8 mouse cellular contexts compared by ENCODE assay signal in the genomic region with DNA sequence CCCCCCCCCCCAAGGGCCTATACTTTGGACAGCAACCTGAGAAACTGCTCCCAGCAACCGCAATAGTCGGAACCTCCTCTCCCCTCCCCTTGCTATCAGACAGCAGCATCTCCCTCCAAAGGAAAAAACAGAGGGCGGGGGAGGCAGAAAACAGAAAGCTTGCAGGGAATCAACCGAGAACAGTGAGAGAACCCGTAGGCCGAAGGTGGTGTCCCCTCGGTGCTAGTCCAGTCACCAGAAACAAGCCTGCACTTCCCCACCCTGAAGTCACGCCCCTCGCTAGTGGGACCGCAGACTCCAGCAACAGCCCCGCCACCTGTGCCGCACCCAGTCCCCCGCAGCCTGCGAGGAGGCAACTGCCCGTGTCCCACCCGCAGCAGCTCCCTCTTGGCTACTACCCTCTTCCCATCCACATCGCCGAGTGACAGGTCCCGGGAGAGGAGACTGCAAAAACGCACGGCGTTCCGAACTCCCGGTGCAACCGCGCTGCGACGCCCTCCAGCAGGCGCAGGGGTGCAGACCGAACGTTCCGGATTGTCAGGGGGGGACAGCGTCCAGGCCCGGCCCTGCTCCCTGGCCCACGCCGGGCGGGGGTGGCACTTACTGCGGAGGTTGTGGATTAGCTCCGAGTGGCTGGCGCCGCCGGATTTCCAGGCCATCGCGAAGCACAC. TPM values are rescaled to one million over a fixed set of nuclear protein-coding genes. Genes with fewer than 3 reads are reported as not detected.
DNase-seq lines count a peak whose midpoint lies in the region; ATAC-seq lines count a peak whose summit lies in the region.

No protein-coding gene starts in this region.

- ATAC-seq in limb, embryonic 13.5 days (ENCODE audit: low FRiP score, low read depth), result peak; percentile 82
- peak; percentile 79 for ATAC-seq in midbrain, embryonic 16.5 days

- peak overlapping the region; percentile 95 for H3K27ac ChIP-seq in forebrain, embryonic 10.5 days
- H3K27ac ChIP-seq in limb, embryonic 13.5 days, result peak overlapping the region; percentile 90
- peak overlapping the region; percentile 96 for H3K27ac ChIP-seq in midbrain, embryonic 16.5 days (ENCODE audit: low read length)

- H3K4me2 ChIP-seq in limb, embryonic 13.5 days (replicated peaks), result peak overlapping the region; percentile 81
- peak overlapping the region; percentile 96 for H3K4me2 ChIP-seq in midbrain, embryonic 16.5 days (ENCODE audit: low read length)

- no peaks in the 10 kb centered on the region for H3K9me3 ChIP-seq in forebrain, embryonic 10.5 days
- H3K9me3 ChIP-seq in limb, embryonic 13.5 days, result no peaks in the 10 kb centered on the region
- no peaks in the 10 kb centered on the region for H3K9me3 ChIP-seq in midbrain, embryonic 16.5 days (replicated peaks; ENCODE audit: control insufficient read depth, low read length, poor library complexity, severe bottlenecking)

- DNase-seq in adrenal gland, postnatal 10 days, result peak; percentile 85
- no peak for DNase-seq in adrenal gland, adult 2 months
- peak; percentile 56 to 58 for DNase-seq in thymus, adult 18-20 months
- DNase-seq in thymus, postnatal 4 days, result no peak
- peak; percentile 84 for DNase-seq in forebrain, embryonic 10.5 days (ENCODE audit: extremely low spot score, low spot score)
- DNase-seq in frontal cortex, adult 2 months (ENCODE audit: extremely low spot score in 1 of 2, low spot score in 1 of 2), result no peak

- peak overlapping the region; percentile 89 for H3K9ac ChIP-seq in limb, embryonic 13.5 days
- peak overlapping the region; percentile 94 for H3K9ac ChIP-seq in midbrain, embryonic 16.5 days (ENCODE audit: low read depth, low read length)

- peaks cover 14% of the 10 kb centered on the region; the same call in 1 of the 2 replicates for H3K36me3 ChIP-seq in forebrain, embryonic 10.5 days (replicated peaks)
- H3K36me3 ChIP-seq in limb, embryonic 13.5 days, result no peaks in the 10 kb centered on the region
- H3K36me3 ChIP-seq in midbrain, embryonic 16.5 days (ENCODE audit: control insufficient read depth, insufficient read depth, low read length), result no peaks in the 10 kb centered on the region

- H3K4me3 ChIP-seq in forebrain, embryonic 10.5 days, result peak overlapping the region; percentile 67
- peak overlapping the region; percentile 94 for H3K4me3 ChIP-seq in limb, embryonic 13.5 days
- peak overlapping the region; percentile 100 for H3K4me3 ChIP-seq in midbrain, embryonic 16.5 days (ENCODE audit: low read depth, low read length)

- H3K4me1 ChIP-seq in forebrain, embryonic 10.5 days, result peaks cover 14% of the 10 kb centered on the region
- peaks cover 8% of the 10 kb centered on the region; the same call in 1 of the 2 replicates for H3K4me1 ChIP-seq in limb, embryonic 13.5 days
- peaks cover 16% of the 10 kb centered on the region for H3K4me1 ChIP-seq in midbrain, embryonic 16.5 days (ENCODE audit: control insufficient read depth, insufficient read depth, low read length)

- H3K27me3 ChIP-seq in forebrain, embryonic 10.5 days (ENCODE audit: poor library complexity, severe bottlenecking), result no peaks in the 10 kb centered on the region
- H3K27me3 ChIP-seq in limb, embryonic 13.5 days, result no peaks in the 10 kb centered on the region
- H3K27me3 ChIP-seq in midbrain, embryonic 16.5 days (ENCODE audit: control insufficient read depth, insufficient read depth, low read depth, low read length), result no peaks in the 10 kb centered on the region

- under 1% methylated on average over 44 of the region's 44 CpGs for WGBS in forebrain, embryonic 10.5 days
- under 1% methylated on average over 44 of the region's 44 CpGs for WGBS in limb, embryonic 13.5 days
- 0% methylated on average over 42 of the region's 44 CpGs for WGBS in midbrain, embryonic 16.5 days

RNA-seq across cellular contexts. Expression of a gene that starts 4.7 kb away (rescaled TPM):
- total RNA-seq in adrenal gland, postnatal 10 days (2021), result 10 to 100 TPM; 11.7 to 14.4 TPM
- total RNA-seq in adrenal gland, adult 2 months (2021), result 10 to 100 TPM; 10.5 to 10.8 TPM
- polyA plus RNA-seq in adrenal gland, adult 2 months (2012; rRNA removed), result 1.2 and 2.7 TPM in 2 replicates
- 93.1 and 93.6 TPM in 2 replicates for polyA plus RNA-seq in forebrain, embryonic 10.5 days (2016; fragmentation: Nextera tagmentation; extraction: Ambion mirVana)
- 61.0 and 67.0 TPM in 2 replicates for polyA plus RNA-seq in limb, embryonic 13.5 days (2015; fragmentation: Nextera tagmentation; extraction: Ambion mirVana)
- 26.8 and 33.1 TPM in 2 replicates for polyA plus RNA-seq in midbrain, embryonic 16.5 days (2015; fragmentation: Nextera tagmentation; extraction: Ambion mirVana)
- 6.7 and 7.7 TPM in 2 replicates for polyA plus RNA-seq in frontal cortex, adult 2 months (2012; rRNA removed)

RNA-seq across cellular contexts. Expression of a gene that starts 18.3 kb away (rescaled TPM):
- 10 to 100 TPM; 66.8 to 71.3 TPM for total RNA-seq in adrenal gland, postnatal 10 days (2021)
- 10 to 100 TPM; 67.1 to 80.0 TPM for total RNA-seq in adrenal gland, adult 2 months (2021)
- polyA plus RNA-seq in adrenal gland, adult 2 months (2012; rRNA removed), result 29.2 and 33.3 TPM in 2 replicates
- 125 and 134 TPM in 2 replicates for polyA plus RNA-seq in forebrain, embryonic 10.5 days (2016; fragmentation: Nextera tagmentation; extraction: Ambion mirVana)
- polyA plus RNA-seq in limb, embryonic 13.5 days (2015; fragmentation: Nextera tagmentation; extraction: Ambion mirVana), result 125 and 132 TPM in 2 replicates
- polyA plus RNA-seq in midbrain, embryonic 16.5 days (2015; fragmentation: Nextera tagmentation; extraction: Ambion mirVana), result 164 and 177 TPM in 2 replicates
- 122 and 128 TPM in 2 replicates for polyA plus RNA-seq in frontal cortex, adult 2 months (2012; rRNA removed)

RNA-seq across cellular contexts. Expression of a gene that starts 18.4 kb away (rescaled TPM):
- total RNA-seq in adrenal gland, postnatal 10 days (2021), result 10 to 100 TPM; 45.2 to 47.0 TPM
- total RNA-seq in adrenal gland, adult 2 months (2021), result 10 to 100 TPM; 43.0 to 63.3 TPM
- 7.8 and 9.4 TPM in 2 replicates for polyA plus RNA-seq in adrenal gland, adult 2 months (2012; rRNA removed)
- 7.7 and 8.0 TPM in 2 replicates for polyA plus RNA-seq in forebrain, embryonic 10.5 days (2016; fragmentation: Nextera tagmentation; extraction: Ambion mirVana)
- 7.3 and 7.6 TPM in 2 replicates for polyA plus RNA-seq in limb, embryonic 13.5 days (2015; fragmentation: Nextera tagmentation; extraction: Ambion mirVana)
- 10.6 and 11.5 TPM in 2 replicates for polyA plus RNA-seq in midbrain, embryonic 16.5 days (2015; fragmentation: Nextera tagmentation; extraction: Ambion mirVana)
- polyA plus RNA-seq in frontal cortex, adult 2 months (2012; rRNA removed), result 18.0 and 19.2 TPM in 2 replicates

Comparison
In these comparisons a context has a peak if more than half of its experiments do, and no peak if none do; other contexts are left out.
1. DNase-seq: peak in adrenal gland, postnatal 10 days (single experiment), thymus, adult 18-20 months (2 of 2) and forebrain, embryonic 10.5 days (single experiment); none in adrenal gland, adult 2 months (single experiment), thymus, postnatal 4 days (single experiment) and frontal cortex, adult 2 months (0 of 2).
2. Peak in every context shown above with its lines, with median percentiles within 50 percentile points of each other: H3K27ac ChIP-seq and H3K4me3 ChIP-seq.